Mouse (Mus musculus): Measurements from ENCODE around the gene Lrrc75b.
A peak's percentile ranks its signal among the peaks of the same experiment; 100 is the strongest.
"Not testable (repeated sequence)": the region's sequence is repeated elsewhere in the genome, so short reads cannot be mapped to it uniquely, and the experiment has no call there.

Lrrc75b gene

DNA sequence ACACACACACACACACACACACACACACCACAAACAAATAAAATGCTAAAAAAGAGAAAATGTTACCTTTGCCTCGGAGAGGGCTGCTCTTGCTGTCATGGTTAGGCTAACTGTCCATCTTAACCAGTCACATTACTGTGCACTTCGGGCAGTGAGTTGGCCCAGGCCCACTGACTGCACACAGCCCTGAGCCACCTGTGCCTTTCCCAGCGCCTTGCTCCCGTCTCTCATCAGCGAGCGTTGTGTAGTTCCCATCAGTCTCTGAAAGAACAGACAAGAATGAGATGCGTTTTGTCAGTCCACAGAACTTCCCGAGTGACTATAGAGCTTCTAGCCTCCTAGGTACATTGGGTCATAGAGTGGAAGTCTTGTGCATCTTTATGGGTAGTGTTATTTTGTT, 25.9 kb downstream of the Lrrc75b start:
- no peak for DNase-seq (ENCODE audit: low read depth)

GRCm38 (mm10) chr10:75531532-75532090, 28.5 kb downstream of the Lrrc75b start:
- no peak for DNase-seq (ENCODE audit: low read depth)

GRCm38 (mm10) chr10:75530322-75530721, 29.8 kb downstream of the Lrrc75b start:
- no peak for DNase-seq (ENCODE audit: low read depth)

DNA sequence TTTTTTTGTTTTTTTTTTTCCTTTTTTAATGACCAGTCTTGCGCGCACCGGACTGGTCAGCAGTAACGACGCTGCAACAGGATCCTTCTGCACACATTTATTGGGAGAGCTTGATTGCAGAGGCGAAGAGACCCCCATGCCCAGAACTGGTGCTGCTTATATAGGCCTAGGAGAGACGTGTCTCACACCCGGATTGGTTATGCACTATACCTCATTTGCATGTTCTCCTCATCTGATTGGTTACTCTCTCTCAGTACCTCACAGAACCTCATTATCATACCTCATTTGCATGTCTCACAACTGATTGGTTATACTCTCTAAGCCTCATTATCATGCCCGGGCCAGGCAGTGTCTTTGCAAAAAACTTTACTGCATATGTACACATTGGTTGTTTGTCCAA, 34.7 kb downstream of the Lrrc75b start:
- DNase-seq (ENCODE audit: low read depth) = not testable (repeated sequence)

GRCm38 (mm10) chr10:75521643-75522042, 38.5 kb downstream of the Lrrc75b start:
- no peak for DNase-seq (ENCODE audit: low read depth)

DNA sequence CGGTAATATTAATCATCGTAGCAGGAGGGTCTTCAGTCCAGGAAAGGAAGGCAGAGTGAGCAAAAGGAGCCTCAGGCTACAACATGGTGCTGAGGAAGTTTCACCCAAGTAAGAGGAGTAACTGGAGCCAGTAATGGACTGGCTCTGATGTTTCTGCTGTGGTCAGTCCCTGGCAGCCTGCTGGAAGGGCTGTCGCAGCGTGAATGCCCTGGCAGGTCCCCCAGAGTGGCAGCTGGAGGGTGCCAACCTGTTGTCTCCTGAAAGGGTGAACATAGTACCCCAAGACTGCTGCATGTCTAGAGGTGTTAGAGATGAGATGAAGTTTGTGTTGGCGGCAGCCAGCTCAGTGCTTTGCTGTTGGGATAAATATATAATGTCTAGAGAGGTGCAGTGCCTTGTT, 39.5 kb downstream of the Lrrc75b start:
- DNase-seq (ENCODE audit: low read depth) = no peak

- peak; percentile 88 for DNase-seq (ENCODE audit: low read depth)
These were observed 42.4 kb downstream of the Lrrc75b start, which contains the start of gene Gucd1 for GRCm38 (mm10) chr10:75517758-75518143. Gucd1 (minus strand) TSS chr10:75517972.

DNA sequence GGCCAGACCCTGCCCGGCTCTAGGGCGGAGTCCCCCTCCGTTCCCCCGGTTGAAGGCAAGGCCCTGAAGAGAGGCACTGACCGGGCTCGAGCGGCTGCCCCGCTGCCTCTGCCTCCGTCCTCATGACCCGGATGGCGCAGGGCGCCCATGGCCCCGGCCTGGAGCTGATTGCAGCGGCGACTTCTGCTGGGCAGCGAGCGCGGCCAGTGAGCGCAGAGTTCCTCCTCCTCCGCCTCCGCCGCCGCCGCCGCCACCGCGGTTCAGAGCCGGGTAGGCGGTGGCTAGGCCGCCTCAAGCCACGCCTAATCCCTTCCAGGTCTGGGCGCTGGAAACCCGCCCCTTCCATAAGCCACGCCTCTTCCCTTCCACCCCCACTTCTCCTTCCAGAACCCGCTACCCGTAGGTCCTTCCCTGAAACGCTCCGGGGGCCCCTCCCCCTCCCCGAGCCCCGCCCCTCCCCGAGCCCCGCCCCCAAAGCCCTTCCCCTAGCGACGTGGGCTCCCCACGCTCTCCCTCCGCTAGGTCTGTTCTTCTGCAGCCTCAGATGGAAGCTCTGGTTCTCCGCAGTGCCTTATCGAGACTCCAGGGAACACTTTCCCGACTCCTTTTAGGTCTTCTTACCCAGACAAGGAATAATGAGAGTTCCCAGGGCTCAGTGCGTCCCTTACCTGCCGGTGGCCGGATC, 42.9 kb downstream of the Lrrc75b start, which contains the start of gene Snrpd3:
TSS of gene Snrpd3 (plus strand) at position 479 of the 685 bp plus-strand sequence.
- peak; percentile 98 for DNase-seq (ENCODE audit: low read depth)

DNA sequence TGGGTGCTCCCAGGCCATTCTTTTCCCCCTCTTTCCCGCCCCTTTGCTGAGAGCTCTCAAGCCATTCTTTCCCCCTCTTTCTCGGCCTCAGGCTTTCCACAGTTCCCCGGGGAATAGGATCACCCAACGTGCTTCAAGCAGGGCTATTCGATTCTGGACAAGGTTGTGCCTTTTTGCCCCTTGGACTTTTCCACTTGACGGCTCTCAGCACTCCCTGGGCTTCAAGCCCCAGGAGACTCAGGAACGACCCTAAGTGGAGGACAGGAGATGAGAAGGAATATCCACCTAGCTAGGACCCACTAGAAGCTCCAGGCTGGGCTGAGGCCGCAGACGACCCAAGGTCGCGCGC, 43.4 kb downstream of the Lrrc75b start:
- DNase-seq (ENCODE audit: low read depth) = no peak

DNA sequence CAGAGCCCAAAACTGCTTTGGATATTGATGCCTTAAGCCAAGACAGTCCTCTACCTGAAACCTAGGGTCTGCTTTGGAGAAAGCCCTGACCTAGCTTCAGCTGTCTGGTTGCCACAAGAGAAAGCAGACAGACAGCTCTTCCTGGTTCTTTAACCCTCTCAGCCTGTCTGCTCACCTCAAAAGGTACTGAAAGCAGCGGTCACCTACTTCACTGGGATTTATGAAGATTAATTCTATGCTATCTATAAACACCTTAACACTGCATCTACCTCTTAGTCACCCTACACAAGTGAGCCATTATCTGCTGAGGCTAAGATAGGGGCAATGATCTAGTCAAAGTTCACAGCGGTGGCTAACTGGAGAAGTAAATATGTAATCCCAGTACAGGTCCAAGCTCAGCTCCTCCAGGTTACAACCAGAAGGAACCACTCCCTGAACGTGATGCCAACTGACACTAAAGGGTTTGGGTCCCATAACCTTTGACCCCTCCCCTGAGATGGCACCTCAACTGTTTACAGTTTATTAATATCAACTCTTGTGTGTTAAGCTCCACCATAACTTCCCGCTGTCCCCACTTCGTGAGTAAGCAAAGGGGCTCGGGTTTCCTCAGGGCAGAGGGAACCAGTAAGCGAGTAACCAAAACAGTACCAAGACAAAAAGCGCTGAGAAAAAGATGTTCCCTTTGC, 43.9 kb downstream of the Lrrc75b start:
- DNase-seq (ENCODE audit: low read depth) = no peak

DNA sequence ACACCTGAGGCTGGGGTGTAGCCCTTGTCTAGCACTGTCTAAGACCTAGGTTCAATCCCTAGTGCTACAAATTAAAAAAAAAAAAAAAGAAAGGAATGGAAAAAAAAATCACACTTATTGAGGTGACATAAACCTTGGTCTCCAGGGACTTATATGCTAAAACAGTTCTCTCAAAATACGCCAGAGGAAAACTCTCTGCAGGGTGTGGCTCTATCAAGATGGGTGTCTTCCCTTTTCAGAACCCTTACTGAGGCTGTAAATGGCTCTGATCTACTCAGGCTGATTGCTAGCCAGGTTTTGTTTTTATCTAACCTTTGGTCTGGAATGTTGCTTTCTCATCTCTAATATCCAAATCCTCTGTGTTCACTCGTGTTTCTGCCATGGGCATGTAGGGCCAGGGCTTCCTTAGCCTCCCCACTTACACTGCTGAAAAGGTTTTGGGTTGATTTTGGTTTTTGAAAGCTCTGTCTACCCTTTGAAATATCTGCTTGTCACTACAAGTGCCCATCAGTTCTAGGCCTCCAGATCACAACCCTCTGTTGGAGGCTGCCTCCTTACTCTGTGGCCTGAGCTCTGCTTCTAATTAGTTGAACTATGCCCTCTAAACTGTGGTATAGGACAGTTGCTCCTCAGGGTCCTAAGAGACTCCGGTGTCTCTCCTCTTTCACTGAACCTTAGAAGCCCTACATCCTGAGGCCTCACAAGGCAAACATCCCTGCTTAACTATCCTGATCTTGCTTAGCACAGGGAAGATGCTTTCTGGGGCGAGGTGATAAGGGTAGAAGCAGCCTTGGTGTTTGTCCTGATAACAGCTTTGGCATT, 44.7 kb downstream of the Lrrc75b start:
- no peak for DNase-seq (ENCODE audit: low read depth)

DNA sequence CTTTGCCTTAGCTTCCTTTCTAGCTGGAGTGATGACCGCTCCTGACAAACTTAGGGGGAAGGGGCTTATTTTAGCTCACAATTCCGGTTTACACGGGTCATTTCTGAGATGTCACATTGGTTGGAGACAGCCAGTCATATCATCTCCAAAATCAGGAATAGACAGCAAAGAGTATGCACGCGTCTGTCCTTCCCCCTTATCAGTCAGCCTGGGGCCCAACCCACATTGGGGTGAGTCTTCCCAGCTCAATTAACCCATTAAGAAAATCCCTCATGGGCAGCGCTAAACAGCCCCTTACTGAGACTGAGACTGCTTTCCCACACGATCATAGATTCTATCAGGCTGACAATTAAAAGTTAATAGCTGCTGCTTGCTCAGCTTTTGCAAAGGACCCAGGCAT, 45.8 kb downstream of the Lrrc75b start:
- DNase-seq (ENCODE audit: low read depth) = no peak

DNA sequence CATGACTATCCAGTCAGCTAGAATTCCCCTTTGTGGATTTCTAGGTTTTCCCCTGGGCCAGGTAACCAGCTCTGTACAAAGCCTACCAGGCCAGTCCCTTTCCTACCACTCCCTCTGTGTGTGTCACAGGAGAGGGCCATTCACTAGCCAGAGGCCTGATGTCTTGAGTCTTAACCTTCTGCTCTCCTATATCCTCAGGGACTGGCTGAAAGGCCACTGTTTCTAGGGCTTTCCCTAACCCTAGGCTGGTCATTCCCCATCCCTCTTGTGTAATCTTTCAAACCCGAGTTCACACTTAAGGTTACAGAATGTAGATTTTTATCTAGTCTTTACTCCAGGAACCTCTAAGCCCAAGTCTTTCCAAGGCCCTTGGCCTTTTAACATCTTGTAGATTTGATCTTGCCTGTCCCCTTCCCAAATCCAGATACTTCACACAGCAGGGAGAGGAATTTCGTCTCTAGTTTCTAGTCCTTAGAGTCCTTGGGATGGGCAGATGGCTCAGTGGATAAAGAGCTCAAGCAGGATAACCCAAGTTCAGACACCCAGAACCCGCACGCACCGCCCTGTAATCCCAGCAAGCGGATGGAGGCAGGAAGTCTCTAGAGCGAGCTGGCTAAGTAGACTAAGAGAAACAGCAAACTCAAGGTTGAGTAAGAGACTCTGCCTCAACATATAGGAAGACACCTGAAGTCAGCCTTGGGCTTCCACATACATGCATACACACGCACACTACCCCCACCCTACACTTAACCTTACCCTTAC, 46.6 kb downstream of the Lrrc75b start:
- no peak for DNase-seq (ENCODE audit: low read depth)

DNA sequence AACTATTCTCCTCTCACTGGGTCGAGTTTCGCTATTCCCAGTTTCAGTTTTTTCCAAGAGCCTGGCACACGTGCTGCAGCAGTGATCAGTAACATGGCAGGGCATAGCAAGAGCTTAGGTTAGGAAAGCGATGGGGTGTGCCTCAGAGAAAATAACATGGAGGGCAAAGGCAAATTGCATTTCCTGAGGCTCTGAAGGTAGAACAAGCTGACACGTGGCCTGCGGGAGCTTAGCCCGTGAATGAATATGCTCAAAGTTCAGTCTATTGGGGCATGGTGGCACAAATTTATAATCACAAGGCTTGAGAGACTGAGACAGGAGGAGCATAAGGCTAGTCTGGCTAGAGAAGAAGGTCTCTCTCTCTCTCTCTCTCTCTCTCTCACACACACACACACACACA, 47.3 kb downstream of the Lrrc75b start:
- DNase-seq (ENCODE audit: low read depth) = no peak

- no peak for DNase-seq (ENCODE audit: low read depth)
These were observed 48.2 kb downstream of the Lrrc75b start for GRCm38 (mm10) chr10:75511897-75512296.

DNA sequence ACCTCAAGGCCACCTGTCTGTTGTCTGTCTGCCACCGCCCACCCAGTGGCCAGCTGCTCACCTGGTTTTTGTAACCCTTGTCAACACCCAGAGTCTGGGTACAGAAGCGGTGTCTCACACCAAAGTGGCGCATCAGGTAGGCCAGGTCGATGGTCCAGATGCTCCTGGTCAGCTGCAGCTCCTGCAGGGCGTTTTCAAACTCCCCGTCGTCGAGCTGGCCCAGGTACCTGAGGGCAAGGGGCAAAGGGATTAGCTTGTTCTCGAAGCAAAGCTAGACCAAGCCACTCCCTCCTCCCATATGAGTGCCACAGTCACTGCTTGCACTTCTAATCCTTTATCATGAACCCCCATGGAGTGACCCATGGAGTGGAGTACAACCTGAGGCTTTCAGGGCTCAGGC, 49.1 kb downstream of the Lrrc75b start:
- no peak for DNase-seq (ENCODE audit: low read depth)

DNA sequence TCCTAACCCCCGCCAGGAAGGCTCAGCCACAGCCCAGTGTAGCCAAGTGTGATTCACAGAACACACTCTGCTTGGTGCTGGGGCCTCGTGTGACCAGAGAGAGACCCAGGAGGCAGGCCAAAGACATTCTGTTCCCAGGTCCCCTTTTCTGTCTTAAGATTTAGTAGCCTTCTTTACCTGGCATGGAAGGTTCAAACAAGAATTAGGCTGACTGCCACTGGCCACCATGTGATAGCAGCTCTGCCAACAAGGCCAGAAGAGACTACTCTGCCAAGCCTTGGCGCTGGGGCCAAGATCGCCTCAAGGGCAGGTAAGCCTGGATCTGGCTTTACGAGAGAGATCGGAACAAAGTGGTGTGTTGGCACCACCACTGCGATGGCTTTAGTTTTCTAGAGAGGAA, 49.7 kb downstream of the Lrrc75b start:
- no peak for DNase-seq (ENCODE audit: low read depth)

GRCm38 (mm10) chr10:75505928-75506327, 54.2 kb downstream of the Lrrc75b start:
- DNase-seq (ENCODE audit: low read depth) = not testable (repeated sequence)

DNA sequence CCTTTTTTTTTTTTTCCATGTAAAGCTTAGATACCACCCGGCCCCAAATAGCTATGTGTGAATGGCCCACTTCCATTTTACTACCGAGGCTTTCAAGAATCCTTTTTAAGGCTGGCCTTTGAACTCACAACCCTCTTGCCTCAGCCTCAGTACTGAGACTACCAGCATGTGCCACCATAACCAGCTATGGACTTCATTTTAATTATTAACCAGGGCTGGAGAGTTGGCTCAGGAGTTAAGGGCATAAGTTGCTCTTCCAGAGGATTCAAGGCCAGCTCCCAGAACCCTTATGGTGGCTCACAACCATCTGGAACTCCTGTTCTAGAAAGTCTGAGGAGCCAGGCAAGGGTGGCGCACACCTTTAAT, 55.0 kb downstream of the Lrrc75b start:
- no peak for DNase-seq (ENCODE audit: low read depth)

- DNase-seq (ENCODE audit: low read depth) = peak; percentile 54
These were observed 55.6 kb downstream of the Lrrc75b start for GRCm38 (mm10) chr10:75504234-75505129.

DNA sequence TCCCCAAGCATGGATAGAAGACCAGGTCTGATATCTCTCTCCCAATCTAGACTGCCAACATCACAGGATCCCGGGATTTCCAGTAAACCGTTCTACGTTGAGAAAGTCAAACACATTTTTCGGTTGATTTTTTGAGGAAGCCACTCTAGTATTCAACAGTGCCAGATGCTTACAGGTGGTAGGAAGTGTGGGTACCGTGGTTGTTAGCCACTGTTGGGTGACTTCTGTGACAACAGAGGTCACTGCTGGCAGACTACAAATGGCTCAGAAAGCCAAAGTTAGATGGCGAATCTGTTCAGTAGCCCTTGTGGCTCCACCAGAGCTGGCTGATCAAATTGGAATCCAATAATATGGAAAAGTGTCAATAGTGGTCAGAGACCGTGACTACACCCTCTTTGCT, 56.4 kb downstream of the Lrrc75b start:
- no peak for DNase-seq (ENCODE audit: low read depth)
